Mouse (Mus musculus) testis, adult 2 months (tissue): Measurements from ENCODE around the gene Rapgef2. TPM values are rescaled to one million over a fixed set of nuclear protein-coding genes. Genes with fewer than 3 reads are reported as not detected.

Experiments
- H3K27ac ChIP-seq: fragments of 200-500 bp; 2 replicates; pipeline ENCODE4 v1.5.1; 2012; ENCODE audit warnings: low read depth, low read length; ENCODE audit not compliant: control insufficient read depth, insufficient read depth
- H3K27me3 ChIP-seq: fragments of 200-500 bp; 2 replicates; pipeline ENCODE4 v1.6.1; 2012; ENCODE audit warnings: mild to moderate bottlenecking, low read length, moderate library complexity; ENCODE audit not compliant: control insufficient read depth, insufficient read depth
- H3K36me3 ChIP-seq: fragments of 200-500 bp; 2 replicates; pipeline ENCODE4 v1.6.1; 2012; ENCODE audit warnings: mild to moderate bottlenecking, low read length; ENCODE audit not compliant: control insufficient read depth, insufficient read depth
- H3K4me1 ChIP-seq: fragments of 200-500 bp; 2 replicates; pipeline ENCODE4 v1.6.1; 2012; ENCODE audit warnings: low read length; ENCODE audit not compliant: control insufficient read depth, insufficient read depth
- H3K4me3 ChIP-seq: fragments of 200-500 bp; 2 replicates; pipeline ENCODE4 v1.5.1; 2012; ENCODE audit warnings: low read depth, mild to moderate bottlenecking, low read length, moderate library complexity, mixed read lengths; ENCODE audit not compliant: control insufficient read depth
- CTCF ChIP-seq: fragments of 200-500 bp; IDR thresholded peaks from 2 replicates; pipeline ENCODE4 v1.5.1; 2012; ENCODE audit warnings: low read depth, mild to moderate bottlenecking, inconsistent platforms, low read length, moderate library complexity; ENCODE audit not compliant: control insufficient read depth, insufficient read depth, insufficient replicate concordance
- POLR2A ChIP-seq: fragments of 200-500 bp; IDR thresholded peaks from 2 replicates; pipeline ENCODE4 v1.6.1; 2012; ENCODE audit warnings: low read depth, mild to moderate bottlenecking, inconsistent platforms, low read length, moderate library complexity; ENCODE audit not compliant: control insufficient read depth
- polyA plus RNA-seq: library from polyadenylated mRNA; depleted of rRNA; stranded (reverse); fragments of >200 nt; gene quantifications from 2 replicates; pipeline ENCODE4 v1.2.3, GENCODE M21; 2012

Gene Rapgef2
- polyA plus RNA-seq, 1 experiment, result 1.6 TPM

- no peak overlapping the region for H3K4me3 ChIP-seq
- no peaks in the 10 kb centered on the region for H3K36me3 ChIP-seq
- no peaks in the 10 kb centered on the region for H3K27me3 ChIP-seq
- H3K27ac ChIP-seq, result no peak overlapping the region
- H3K4me1 ChIP-seq, result no peaks in the 10 kb centered on the region
- TF ChIP-seq POLR2A (no peak), CTCF (no peak)
Observed at GRCm38 (mm10) chr3:79083030-79083429, 203.3 kb downstream of the Rapgef2 start.

- TF ChIP-seq POLR2A (no peak), CTCF (no peak)
- Histone ChIP-seq H3K36me3 (no peaks in the 10 kb centered on the region), H3K27me3 (no peaks in the 10 kb centered on the region), H3K27ac (no peak overlapping the region), H3K4me1 (no peaks in the 10 kb centered on the region), H3K4me3 (no peak overlapping the region)
Observed at GRCm38 (mm10) chr3:79079076-79079475, 207.2 kb downstream of the Rapgef2 start.

DNA sequence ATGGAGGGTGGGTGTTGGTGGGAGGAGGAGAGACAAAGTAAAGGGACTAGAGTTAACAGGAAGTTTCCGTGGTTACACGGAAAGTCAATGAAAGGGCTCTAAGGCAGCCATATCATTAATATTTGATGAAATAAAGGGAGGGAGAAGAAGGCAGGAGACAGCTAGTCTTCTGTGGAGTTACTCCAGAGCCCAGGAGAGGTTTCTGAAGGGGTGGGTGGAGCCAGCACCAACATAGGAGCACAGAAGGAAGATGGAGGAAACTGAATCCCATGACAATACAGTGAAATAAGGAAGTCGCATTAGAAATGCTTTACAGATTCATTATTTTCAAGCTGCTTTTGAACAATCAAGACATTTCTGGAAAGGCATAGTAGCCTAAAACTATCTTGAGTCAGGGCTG, 211.3 kb downstream of the Rapgef2 start:
- Histone ChIP-seq H3K4me1 (no peaks in the 10 kb centered on the region; the same call in 1 of the 2 replicates), H3K36me3 (no peaks in the 10 kb centered on the region), H3K4me3 (no peak overlapping the region), H3K27me3 (no peaks in the 10 kb centered on the region), H3K27ac (no peak overlapping the region)
- TF ChIP-seq CTCF (no peak), POLR2A (no peak)

DNA sequence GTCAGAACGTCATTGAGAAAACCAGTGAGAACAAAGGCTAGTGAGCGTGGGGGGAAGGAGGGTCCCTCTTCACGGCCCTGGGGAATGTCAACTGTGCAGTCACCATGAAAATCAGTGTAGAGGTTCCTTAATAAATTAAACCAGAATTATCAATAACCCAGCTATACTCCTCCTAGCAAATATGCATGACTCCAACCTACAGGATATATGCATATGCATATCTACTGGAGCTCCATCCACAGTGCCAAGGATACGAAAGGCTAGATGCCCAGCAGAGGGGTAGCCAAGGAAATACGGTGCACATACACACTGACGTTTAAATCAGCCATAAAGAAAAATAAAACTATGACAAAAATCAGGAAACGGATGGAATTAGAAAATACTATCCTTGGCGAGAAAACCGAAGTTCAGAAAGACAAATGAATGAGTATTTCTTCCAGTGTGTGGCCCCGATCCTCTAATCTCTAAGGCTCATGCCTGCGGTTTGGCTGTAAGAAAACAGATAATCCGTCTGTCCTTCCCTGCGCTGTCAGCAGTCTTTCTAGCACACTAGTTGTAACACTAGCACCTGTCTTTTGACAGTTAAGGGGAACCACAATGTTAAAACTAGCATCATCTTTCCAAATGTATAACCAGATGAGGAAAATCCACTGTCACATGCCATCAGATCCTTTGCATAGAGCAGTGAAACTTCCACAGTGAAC, 212.6 kb downstream of the Rapgef2 start:
- Histone ChIP-seq H3K36me3 (no peaks in the 10 kb centered on the region), H3K4me3 (no peak overlapping the region), H3K27ac (no peak overlapping the region), H3K4me1 (no peaks in the 10 kb centered on the region; the same call in 1 of the 2 replicates), H3K27me3 (no peaks in the 10 kb centered on the region)
- TF ChIP-seq POLR2A (no peak), CTCF (no peak)

DNA sequence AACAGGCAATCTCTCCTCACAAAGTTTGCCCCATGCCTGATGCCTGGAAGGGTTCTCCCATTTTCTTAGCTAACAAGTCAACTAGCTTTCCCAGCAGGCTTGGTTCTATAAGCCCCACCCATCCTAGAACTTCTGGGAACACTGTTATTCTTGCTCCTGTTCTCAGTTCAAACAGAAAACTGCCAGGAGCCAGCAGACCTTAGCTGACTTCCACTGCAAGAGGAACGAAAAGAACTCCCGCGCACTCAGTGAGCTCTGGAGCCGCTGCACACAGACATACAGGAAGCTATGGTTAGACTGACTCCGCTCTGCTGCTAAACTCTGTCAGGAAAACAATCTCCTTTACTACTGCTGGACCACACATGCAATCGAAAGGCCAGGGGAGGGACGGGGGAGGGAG, 214.8 kb downstream of the Rapgef2 start:
- H3K27ac ChIP-seq, result no peak overlapping the region
- H3K36me3 ChIP-seq, result no peaks in the 10 kb centered on the region
- H3K4me3 ChIP-seq, result no peak overlapping the region
- H3K4me1 ChIP-seq, result no peaks in the 10 kb centered on the region; the same call in 1 of the 2 replicates
- TF ChIP-seq CTCF (no peak), POLR2A (no peak)
- H3K27me3 ChIP-seq, result no peaks in the 10 kb centered on the region

DNA sequence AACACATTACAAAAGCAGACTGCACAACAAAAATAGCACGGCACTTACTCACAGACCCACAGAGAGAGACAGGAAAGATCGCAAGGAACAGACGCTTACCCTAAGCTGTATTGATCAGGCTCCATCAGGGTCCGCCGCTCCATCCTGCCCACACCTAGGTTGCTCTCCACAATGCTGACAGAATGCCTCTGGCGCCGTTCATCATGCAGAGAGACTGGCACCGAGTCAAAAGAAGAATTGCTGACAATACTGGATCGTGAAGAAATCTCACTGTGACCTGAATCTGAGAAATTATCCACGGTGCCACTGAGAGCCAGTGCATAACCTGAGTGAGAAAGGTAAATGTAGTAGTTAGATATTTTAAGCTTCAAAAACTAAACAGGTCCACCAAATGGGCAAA, 216.4 kb downstream of the Rapgef2 start:
- H3K4me1 ChIP-seq, result no peaks in the 10 kb centered on the region; the same call in 1 of the 2 replicates
- no peak overlapping the region for H3K4me3 ChIP-seq
- H3K27ac ChIP-seq, result no peak overlapping the region
- no peaks in the 10 kb centered on the region for H3K36me3 ChIP-seq
- TF ChIP-seq POLR2A, result no peak
- no peak for TF ChIP-seq CTCF
- H3K27me3 ChIP-seq, result no peaks in the 10 kb centered on the region

- Histone ChIP-seq H3K27ac (no peak overlapping the region), H3K36me3 (no peaks in the 10 kb centered on the region), H3K27me3 (no peaks in the 10 kb centered on the region), H3K4me3 (no peak overlapping the region), H3K4me1 (no peaks in the 10 kb centered on the region; the same call in 1 of the 2 replicates)
- no peak for TF ChIP-seq CTCF
- TF ChIP-seq POLR2A, result no peak
Observed at GRCm38 (mm10) chr3:79068976-79069375, 217.3 kb downstream of the Rapgef2 start.

GRCm38 (mm10) chr3:79066455-79067055, 219.8 kb downstream of the Rapgef2 start:
- TF ChIP-seq POLR2A (no peak), CTCF (no peak)
- Histone ChIP-seq H3K4me1 (no peaks in the 10 kb centered on the region; the same call in 1 of the 2 replicates), H3K27me3 (no peaks in the 10 kb centered on the region), H3K27ac (no peak overlapping the region), H3K4me3 (peak overlapping the region; percentile 28), H3K36me3 (no peaks in the 10 kb centered on the region)
